Mouse (Mus musculus): ENCODE results near the gene Mrnip. TPM values are rescaled to one million over a fixed set of nuclear protein-coding genes. Genes with fewer than 3 reads are reported as not detected.
"Not testable (repeated sequence)": the region's sequence is repeated elsewhere in the genome, so short reads cannot be mapped to it uniquely, and the experiment has no call there.

Gene Mrnip
- polyA plus RNA-seq (2016; fragmentation: Nextera tagmentation; extraction: Ambion mirVana): 22.2 and 24.9 TPM in 2 replicates

GRCm38 (mm10) chr11:50174111-50174729, at the start of gene Mrnip:
Mrnip (plus strand) TSS chr11:50174444.
- not testable (repeated sequence) for H3K9me3 ChIP-seq, H3K27me3 ChIP-seq
- peaks cover 44% of the 10 kb centered on the region for H3K36me3 ChIP-seq (replicated peaks)
- H3K27ac ChIP-seq: peak within 1 kb of the TSS; percentile 80; the same call in 1 of the 2 replicates
- peak within 1 kb of the TSS; percentile 65 for H3K9ac ChIP-seq
- peak; percentile 45 for ATAC-seq (ENCODE audit: low FRiP score)
- peak within 1 kb of the TSS; percentile 63 for H3K4me2 ChIP-seq
- H3K4me1 ChIP-seq: peaks cover 10% of the 10 kb centered on the region
- peak within 1 kb of the TSS; percentile 68 for H3K4me3 ChIP-seq (replicated peaks)
- 4% methylated on average over 19 of the region's 19 CpGs for WGBS

GRCm38 (mm10) chr11:50127781-50128180, 46.5 kb upstream of the Mrnip start:
- Histone ChIP-seq H3K4me2 (peak overlapping the region; percentile 42), H3K36me3 (replicated peaks) (no peaks in the 10 kb centered on the region), H3K9ac (no peak overlapping the region), H3K4me1 (peaks cover 24% of the 10 kb centered on the region), H3K4me3 (replicated peaks) (no peak overlapping the region), H3K27ac (no peak overlapping the region), H3K27me3 (no peaks in the 10 kb centered on the region), H3K9me3 (no peaks in the 10 kb centered on the region)
- WGBS: 4% methylated on average over 10 of the region's 10 CpGs
- no peak for ATAC-seq (ENCODE audit: low FRiP score)

GRCm38 (mm10) chr11:50130811-50131766, 43.2 kb upstream of the Mrnip start, which contains the start of gene Tbc1d9b:
Tbc1d9b (plus strand) TSS chr11:50131396.
- Histone ChIP-seq H3K27me3 (no peaks in the 10 kb centered on the region), H3K4me3 (replicated peaks) (peak within 1 kb of the TSS; percentile 92), H3K36me3 (replicated peaks) (peaks cover 7% of the 10 kb centered on the region), H3K9ac (peak within 1 kb of the TSS; percentile 98), H3K4me2 (peak within 1 kb of the TSS; percentile 81), H3K4me1 (peaks cover 24% of the 10 kb centered on the region), H3K27ac (peak within 1 kb of the TSS; percentile 78), H3K9me3 (no peaks in the 10 kb centered on the region)
- ATAC-seq (ENCODE audit: low FRiP score): peak; percentile 94
- WGBS: under 1% methylated on average over 71 of the region's 77 CpGs

- Histone ChIP-seq H3K4me2 (peak overlapping the region; percentile 81), H3K9ac (peak overlapping the region; percentile 98), H3K4me3 (replicated peaks) (peak overlapping the region; percentile 92), H3K27ac (peak overlapping the region; percentile 78; the same call in 1 of the 2 replicates), H3K36me3 (replicated peaks) (peaks cover 14% of the 10 kb centered on the region), H3K27me3 (no peaks in the 10 kb centered on the region), H3K4me1 (peaks cover 24% of the 10 kb centered on the region), H3K9me3 (no peaks in the 10 kb centered on the region)
- 0 out of 2 replicates have a peak, but pooled peaks have one; percentile 7 for ATAC-seq (ENCODE audit: low FRiP score)
- 19% methylated on average over 10 of the region's 10 CpGs for WGBS
Observed at GRCm38 (mm10) chr11:50131801-50132201, 42.4 kb upstream of the Mrnip start.

GRCm38 (mm10) chr11:50132265-50132664, 42.0 kb upstream of the Mrnip start:
- Histone ChIP-seq H3K4me1 (peaks cover 24% of the 10 kb centered on the region), H3K4me3 (replicated peaks) (peak overlapping the region; percentile 92), H3K36me3 (replicated peaks) (peaks cover 17% of the 10 kb centered on the region), H3K27ac (no peak overlapping the region), H3K9ac (peak overlapping the region; percentile 98; the same call in 1 of the 2 replicates), H3K27me3 (no peaks in the 10 kb centered on the region), H3K4me2 (peak overlapping the region; percentile 81), H3K9me3 (no peaks in the 10 kb centered on the region)
- no peak for ATAC-seq (ENCODE audit: low FRiP score)
- WGBS: 86% methylated on average over 6 of the region's 6 CpGs

- Histone ChIP-seq H3K4me3 (replicated peaks) (no peak overlapping the region), H3K4me1 (peaks cover 20% of the 10 kb centered on the region)
- 89% methylated on average over 10 of the region's 10 CpGs for WGBS
Observed at GRCm38 (mm10) chr11:50134136-50134859, 39.9 kb upstream of the Mrnip start.

GRCm38 (mm10) chr11:50138206-50138822, 35.9 kb upstream of the Mrnip start:
- no peak overlapping the region for H3K4me3 ChIP-seq (replicated peaks)
- no peak overlapping the region for H3K27ac ChIP-seq
- ATAC-seq (ENCODE audit: low FRiP score): no peak
- 81% methylated on average over 10 of the region's 10 CpGs for WGBS
- H3K27me3 ChIP-seq: no peaks in the 10 kb centered on the region
- H3K4me2 ChIP-seq: no peak overlapping the region
- no peaks in the 10 kb centered on the region for H3K4me1 ChIP-seq
- H3K9ac ChIP-seq: no peak overlapping the region
- no peaks in the 10 kb centered on the region for H3K9me3 ChIP-seq
- peaks cover 67% of the 10 kb centered on the region for H3K36me3 ChIP-seq (replicated peaks)

More at GRCm38 (mm10) chr11:50134136-50134859, 39.9 kb upstream of the Mrnip start:
- Histone ChIP-seq H3K9me3 (no peaks in the 10 kb centered on the region), H3K36me3 (replicated peaks) (peaks cover 34% of the 10 kb centered on the region), H3K9ac (no peak overlapping the region), H3K27me3 (no peaks in the 10 kb centered on the region), H3K27ac (no peak overlapping the region), H3K4me2 (no peak overlapping the region)
- no peak for ATAC-seq (ENCODE audit: low FRiP score)

- H3K4me3 ChIP-seq (replicated peaks): no peak overlapping the region
- no peak overlapping the region for H3K4me2 ChIP-seq
- 81% methylated on average over 7 of the region's 7 CpGs for WGBS
- H3K27ac ChIP-seq: no peak overlapping the region
- no peaks in the 10 kb centered on the region for H3K9me3 ChIP-seq
- H3K4me1 ChIP-seq: no peaks in the 10 kb centered on the region
- no peaks in the 10 kb centered on the region for H3K27me3 ChIP-seq
- H3K9ac ChIP-seq: no peak overlapping the region
- ATAC-seq (ENCODE audit: low FRiP score): no peak
- peaks cover 73% of the 10 kb centered on the region for H3K36me3 ChIP-seq (replicated peaks)
Observed at GRCm38 (mm10) chr11:50139571-50139970, 34.7 kb upstream of the Mrnip start.

GRCm38 (mm10) chr11:50145529-50145928, 28.7 kb upstream of the Mrnip start:
- Histone ChIP-seq H3K9me3 (no peaks in the 10 kb centered on the region), H3K9ac (no peak overlapping the region), H3K27me3 (no peaks in the 10 kb centered on the region), H3K4me3 (replicated peaks) (no peak overlapping the region), H3K4me1 (no peaks in the 10 kb centered on the region), H3K4me2 (no peak overlapping the region), H3K27ac (no peak overlapping the region), H3K36me3 (replicated peaks) (peaks cover 83% of the 10 kb centered on the region)
- WGBS: 82% methylated on average over 3 of the region's 3 CpGs
- ATAC-seq (ENCODE audit: low FRiP score): no peak

GRCm38 (mm10) chr11:50146121-50146520, 28.1 kb upstream of the Mrnip start:
- Histone ChIP-seq H3K9me3 (no peaks in the 10 kb centered on the region), H3K4me2 (no peak overlapping the region), H3K36me3 (replicated peaks) (peaks cover 83% of the 10 kb centered on the region), H3K9ac (no peak overlapping the region), H3K27me3 (no peaks in the 10 kb centered on the region), H3K4me1 (no peaks in the 10 kb centered on the region), H3K4me3 (replicated peaks) (no peak overlapping the region), H3K27ac (no peak overlapping the region)
- WGBS: 97% methylated on average over 13 of the region's 13 CpGs
- no peak for ATAC-seq (ENCODE audit: low FRiP score)

GRCm38 (mm10) chr11:50147267-50147957, 26.8 kb upstream of the Mrnip start:
- Histone ChIP-seq H3K27me3 (no peaks in the 10 kb centered on the region), H3K4me2 (no peak overlapping the region), H3K4me3 (replicated peaks) (no peak overlapping the region), H3K9me3 (no peaks in the 10 kb centered on the region), H3K27ac (no peak overlapping the region), H3K36me3 (replicated peaks) (peaks cover 87% of the 10 kb centered on the region), H3K4me1 (no peaks in the 10 kb centered on the region), H3K9ac (no peak overlapping the region)
- WGBS: 90% methylated on average over 9 of the region's 9 CpGs
- ATAC-seq (ENCODE audit: low FRiP score): no peak

All from forebrain, embryonic 12.5 days (tissue).